Mouse (Mus musculus): ENCODE data around the gene Reln. TPM values are rescaled to one million over a fixed set of nuclear protein-coding genes. Genes with fewer than 3 reads are reported as not detected.

The Reln gene
- total and polyA plus RNA-seq, 2 experiments from 2014 or later: 40.5 to 208 TPM

GRCm38 (mm10) chr5:22093157-22093865 is 251.2 kb downstream of the Reln start:
- Histone ChIP-seq H3K27ac (ENCODE audit: low read depth, low read length) (no peak overlapping the region), H3K4me2 (ENCODE audit: low read depth) (no peak overlapping the region)
- 20% methylated on average over 9 of the region's 9 CpGs for WGBS

GRCm38 (mm10) chr5:22080468-22080986 is 264.0 kb downstream of the Reln start:
- WGBS: 33% methylated on average over 6 of the region's 6 CpGs
- Histone ChIP-seq H3K4me1 (ENCODE audit: insufficient read depth) (no peaks in the 10 kb centered on the region), H3K9ac (no peak overlapping the region), H3K4me3 (ENCODE audit: low read depth, low read length) (no peak overlapping the region), H3K27me3 (ENCODE audit: insufficient read depth, low read length) (no peaks in the 10 kb centered on the region), H3K36me3 (ENCODE audit: insufficient read depth) (no peaks in the 10 kb centered on the region), H3K9me3 (ENCODE audit: low read length) (no peaks in the 10 kb centered on the region), H3K4me2 (ENCODE audit: low read depth) (no peak overlapping the region), H3K27ac (ENCODE audit: low read depth, low read length) (no peak overlapping the region)
- ATAC-seq: no peak
- no peak for DNase-seq
- TF ChIP-seq CTCF (IDR thresholded peaks at IDR 0.05; ENCODE audit: low read depth): no peak

More at GRCm38 (mm10) chr5:22093157-22093865, 251.2 kb downstream of the Reln start:
- DNase-seq (peak; percentile 60), ATAC-seq (peak; percentile 66)
- H3K9ac ChIP-seq: no peak overlapping the region
- no peaks in the 10 kb centered on the region for H3K36me3 ChIP-seq (ENCODE audit: insufficient read depth)
- no peak overlapping the region for H3K4me3 ChIP-seq (ENCODE audit: low read depth, low read length)
- H3K27me3 ChIP-seq (ENCODE audit: insufficient read depth, low read length): no peaks in the 10 kb centered on the region
- H3K4me1 ChIP-seq (ENCODE audit: insufficient read depth): 0 out of 2 replicates have a peak, but pooled peaks cover 9% of the 10 kb centered on the region
- no peak for TF ChIP-seq CTCF (IDR thresholded peaks at IDR 0.05; ENCODE audit: low read depth)
- no peaks in the 10 kb centered on the region for H3K9me3 ChIP-seq (ENCODE audit: low read length)

- H3K4me3 ChIP-seq (ENCODE audit: low read depth, low read length): no peak overlapping the region
- H3K9ac ChIP-seq: no peak overlapping the region
- H3K4me2 ChIP-seq (ENCODE audit: low read depth): no peak overlapping the region
- WGBS: 60% methylated on average over 5 of the region's 5 CpGs
- no peak for TF ChIP-seq CTCF (IDR thresholded peaks at IDR 0.05; ENCODE audit: low read depth)
- H3K9me3 ChIP-seq (ENCODE audit: low read length): no peaks in the 10 kb centered on the region
- H3K27ac ChIP-seq (ENCODE audit: low read depth, low read length): no peak overlapping the region
- DNase-seq (no peak), ATAC-seq (no peak)
- no peaks in the 10 kb centered on the region for H3K36me3 ChIP-seq (ENCODE audit: insufficient read depth)
- H3K4me1 ChIP-seq (ENCODE audit: insufficient read depth): no peaks in the 10 kb centered on the region
- no peaks in the 10 kb centered on the region for H3K27me3 ChIP-seq (ENCODE audit: insufficient read depth, low read length)
These were observed 269.5 kb downstream of the Reln start for GRCm38 (mm10) chr5:22074971-22075370.

GRCm38 (mm10) chr5:22072591-22072990 is 271.9 kb downstream of the Reln start:
- H3K4me1 ChIP-seq (ENCODE audit: insufficient read depth): no peaks in the 10 kb centered on the region
- no peak for TF ChIP-seq CTCF (IDR thresholded peaks at IDR 0.05; ENCODE audit: low read depth)
- H3K4me3 ChIP-seq (ENCODE audit: low read depth, low read length): no peak overlapping the region
- 63% methylated on average over 6 of the region's 6 CpGs for WGBS
- ATAC-seq (no peak), DNase-seq (no peak)
- no peaks in the 10 kb centered on the region for H3K36me3 ChIP-seq (ENCODE audit: insufficient read depth)
- no peak overlapping the region for H3K27ac ChIP-seq (ENCODE audit: low read depth, low read length)
- no peaks in the 10 kb centered on the region for H3K9me3 ChIP-seq (ENCODE audit: low read length)
- H3K4me2 ChIP-seq (ENCODE audit: low read depth): no peak overlapping the region
- no peak overlapping the region for H3K9ac ChIP-seq
- H3K27me3 ChIP-seq (ENCODE audit: insufficient read depth, low read length): no peaks in the 10 kb centered on the region

- DNase-seq (no peak), ATAC-seq (no peak)
- H3K9ac ChIP-seq: no peak overlapping the region
- no peak overlapping the region for H3K4me3 ChIP-seq (ENCODE audit: low read depth, low read length)
- no peaks in the 10 kb centered on the region for H3K27me3 ChIP-seq (ENCODE audit: insufficient read depth, low read length)
- H3K4me1 ChIP-seq (ENCODE audit: insufficient read depth): no peaks in the 10 kb centered on the region
- 92% methylated on average over 6 of the region's 6 CpGs for whole genome bisulfite sequencing
- no peak overlapping the region for H3K27ac ChIP-seq (ENCODE audit: low read depth, low read length)
- H3K4me2 ChIP-seq (ENCODE audit: low read depth): no peak overlapping the region
- no peak for TF ChIP-seq CTCF (IDR thresholded peaks at IDR 0.05; ENCODE audit: low read depth)
- H3K36me3 ChIP-seq (ENCODE audit: insufficient read depth): no peaks in the 10 kb centered on the region
- H3K9me3 ChIP-seq (ENCODE audit: low read length): no peaks in the 10 kb centered on the region
These were observed 285.3 kb downstream of the Reln start for GRCm38 (mm10) chr5:22059251-22059650.

GRCm38 (mm10) chr5:22041825-22042224 is 302.7 kb downstream of the Reln start:
- Histone ChIP-seq H3K36me3 (ENCODE audit: insufficient read depth) (no peaks in the 10 kb centered on the region), H3K4me1 (ENCODE audit: insufficient read depth) (no peaks in the 10 kb centered on the region), H3K9me3 (ENCODE audit: low read length) (no peaks in the 10 kb centered on the region), H3K27me3 (ENCODE audit: insufficient read depth, low read length) (no peaks in the 10 kb centered on the region), H3K9ac (no peak overlapping the region), H3K4me3 (ENCODE audit: low read depth, low read length) (no peak overlapping the region), H3K4me2 (ENCODE audit: low read depth) (no peak overlapping the region), H3K27ac (ENCODE audit: low read depth, low read length) (no peak overlapping the region)
- no peak for TF ChIP-seq CTCF (IDR thresholded peaks at IDR 0.05; ENCODE audit: low read depth)
- DNase-seq: no peak
- 78% methylated on average over 6 of the region's 6 CpGs for WGBS
- no peak for ATAC-seq

GRCm38 (mm10) chr5:22039375-22040149 is 304.9 kb downstream of the Reln start:
- no peaks in the 10 kb centered on the region for H3K36me3 ChIP-seq (ENCODE audit: insufficient read depth)
- H3K27ac ChIP-seq (ENCODE audit: low read depth, low read length): no peak overlapping the region
- no peaks in the 10 kb centered on the region for H3K4me1 ChIP-seq (ENCODE audit: insufficient read depth)
- H3K9me3 ChIP-seq (ENCODE audit: low read length): no peaks in the 10 kb centered on the region
- no peak overlapping the region for H3K4me2 ChIP-seq (ENCODE audit: low read depth)
- ATAC-seq (no peak), DNase-seq (no peak)
- TF ChIP-seq CTCF (IDR thresholded peaks at IDR 0.05; ENCODE audit: low read depth): no peak
- no peak overlapping the region for H3K4me3 ChIP-seq (ENCODE audit: low read depth, low read length)
- 80% methylated on average over 12 of the region's 12 CpGs for WGBS
- no peaks in the 10 kb centered on the region for H3K27me3 ChIP-seq (ENCODE audit: insufficient read depth, low read length)
- no peak overlapping the region for H3K9ac ChIP-seq

Data from forebrain, postnatal 0 days (tissue).